Comparison of ENCODE assay signal across 9 mouse cellular contexts in the genomic region with DNA sequence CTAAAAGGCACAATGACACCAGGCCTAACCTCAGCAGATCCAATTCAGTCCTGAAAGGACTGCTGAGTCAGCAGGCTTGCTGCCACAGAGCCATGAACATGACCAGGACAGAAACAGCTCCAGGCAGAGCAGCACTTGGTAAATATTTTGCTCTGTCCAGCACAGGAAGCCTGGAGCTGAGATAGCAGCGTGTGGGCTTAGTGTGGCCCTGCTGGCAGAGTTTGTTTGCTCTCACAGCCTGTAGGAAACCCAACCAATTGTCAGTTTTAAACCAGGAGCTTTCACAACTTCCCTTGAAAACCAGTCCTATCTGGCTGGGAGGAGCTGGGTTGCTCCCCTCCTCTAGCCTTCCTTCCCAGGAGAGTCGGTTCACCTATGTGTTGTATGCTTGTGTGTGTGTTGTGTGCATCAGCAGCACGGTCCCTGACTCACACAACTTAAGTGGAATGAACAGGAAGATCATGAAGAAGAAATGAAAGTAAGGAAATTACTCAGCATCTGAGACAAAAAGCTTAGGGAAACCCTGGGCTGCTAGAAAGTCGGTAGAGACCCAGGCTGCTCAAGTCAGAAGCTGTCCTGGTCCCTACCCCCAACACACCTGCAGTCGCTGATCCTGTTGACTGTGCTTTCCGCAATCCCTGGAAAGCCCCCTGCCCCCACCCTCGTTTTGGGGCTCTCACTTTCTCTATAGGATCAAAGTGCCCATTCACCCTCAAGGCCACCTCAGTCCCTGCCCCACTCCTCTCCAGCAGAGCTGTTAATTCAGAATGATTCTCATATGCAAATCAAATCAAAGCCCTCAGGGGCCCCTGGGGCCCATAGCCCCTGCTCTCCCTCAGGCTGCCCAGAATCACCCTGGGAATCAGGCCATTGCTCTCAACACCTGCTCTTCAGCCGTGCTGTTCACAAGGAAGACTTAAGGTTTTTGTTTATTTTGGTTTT. TPM values are rescaled to one million over a fixed set of nuclear protein-coding genes. Genes with fewer than 3 reads are reported as not detected.
DNase-seq lines count a peak whose midpoint lies in the region; ATAC-seq and TF ChIP-seq lines count a peak whose summit lies in the region.
"Had no signal": no experiment of that assay in that cellular context is flagged by ENCODE, and none has a peak within 500 bp of the region (broad histone marks: within the 10 kb centered on the region; RNA-seq: fewer than 3 reads in every experiment).

No protein-coding gene starts in this region.

- peak; percentile 29 for DNase-seq in urinary bladder, postnatal 14 days (ENCODE audit: low spot score)
- no peak for DNase-seq in urinary bladder, adult 2 months (ENCODE audit: low spot score)
- peak; percentile 36 for DNase-seq in retina, embryonic 14.5 days (ENCODE audit: low spot score)
- DNase-seq in cerebellum, adult 11 months = no peak
- no peak for DNase-seq in left cerebral cortex, adult 2 months (ENCODE audit: extremely low spot score in 1 of 2, low spot score in 2 of 2)

- 9% methylated on average over 8 of the region's 8 CpGs for WGBS in embryonic facial prominence, embryonic 15.5 days
- WGBS in liver, embryonic 12.5 days (ENCODE audit: insufficient replicate concordance) = 12% methylated on average over 8 of the region's 8 CpGs

- H3K36me3 ChIP-seq in embryonic facial prominence, embryonic 15.5 days = no peaks in the 10 kb centered on the region
- H3K36me3 ChIP-seq in liver, embryonic 12.5 days = no peaks in the 10 kb centered on the region

- intact Hi-C loops in left cerebral cortex, adult 2 months (cut with DNase I) = no loop called here

- no peak for TF ChIP-seq CTCF in left cerebral cortex, adult 2 months (IDR thresholded peaks at IDR 0.05)

- H3K9me3 ChIP-seq in embryonic facial prominence, embryonic 15.5 days (replicated peaks) = no peaks in the 10 kb centered on the region
- H3K9me3 ChIP-seq in liver, embryonic 12.5 days (replicated peaks) = no peaks in the 10 kb centered on the region

- H3K4me3 ChIP-seq in embryonic facial prominence, embryonic 15.5 days (replicated peaks) = no peak overlapping the region
- peak overlapping the region; percentile 19; the same call in 1 of the 2 replicates for H3K4me3 ChIP-seq in liver, embryonic 12.5 days
- H3K4me3 ChIP-seq in left cerebral cortex, adult 2 months = no peak overlapping the region
- H3K4me3 ChIP-seq: erythroblast, embryonic 14.5 days had no signal

- H3K4me1 ChIP-seq in embryonic facial prominence, embryonic 15.5 days = 0 out of 2 replicates have a peak, but pooled peaks cover 4% of the 10 kb centered on the region
- H3K4me1 ChIP-seq in liver, embryonic 12.5 days = peaks cover 54% of the 10 kb centered on the region

- no peaks in the 10 kb centered on the region for H3K27me3 ChIP-seq in embryonic facial prominence, embryonic 15.5 days
- H3K27me3 ChIP-seq in liver, embryonic 12.5 days (replicated peaks) = no peaks in the 10 kb centered on the region

- peak; percentile 29; the same call in 1 of the 2 replicates for ATAC-seq in embryonic facial prominence, embryonic 15.5 days (ENCODE audit: insufficient number of reproducible peaks, low FRiP score, low TSS enrichment, low read depth)
- ATAC-seq in hematopoietic stem cell, adult 5-6 weeks (replicated peaks in 1 of 2; ENCODE audit: insufficient read depth in 1 of 2, low FRiP score in 2 of 2, low TSS enrichment in 1 of 2, low read depth in 1 of 2, poor library complexity in 2 of 2, severe bottlenecking in 2 of 2) = peak; percentile 72 to 77
- peak; percentile 76 for ATAC-seq in liver, embryonic 12.5 days

- no peak overlapping the region for H3K9ac ChIP-seq in embryonic facial prominence, embryonic 15.5 days
- peak overlapping the region; percentile 29; the same call in 1 of the 2 replicates for H3K9ac ChIP-seq in liver, embryonic 12.5 days

- no peak overlapping the region for H3K4me2 ChIP-seq in embryonic facial prominence, embryonic 15.5 days (replicated peaks)
- peak overlapping the region; percentile 53 for H3K4me2 ChIP-seq in liver, embryonic 12.5 days

- H3K27ac ChIP-seq in embryonic facial prominence, embryonic 15.5 days (replicated peaks) = 0 out of 2 replicates have a peak overlapping the region, but pooled peaks have one; percentile 5
- H3K27ac ChIP-seq in liver, embryonic 12.5 days = peak overlapping the region; percentile 83
- no peak overlapping the region for H3K27ac ChIP-seq in left cerebral cortex, adult 2 months

RNA-seq across cellular contexts. Expression of gene Eloa, which starts 9.7 kb away (rescaled TPM):
- polyA plus RNA-seq in urinary bladder, adult 2 months (2012; rRNA removed) = 25.2 and 28.1 TPM in 2 replicates
- polyA plus RNA-seq in embryonic facial prominence, embryonic 15.5 days (2015; fragmentation: Nextera tagmentation; extraction: Ambion mirVana) = 43.0 and 44.8 TPM in 2 replicates
- total RNA-seq in hematopoietic stem cell, adult 5-6 weeks (2017) = 43.3 and 49.1 TPM in 2 replicates
- 38.2 and 39.4 TPM in 2 replicates for polyA plus RNA-seq in liver, embryonic 12.5 days (2016; fragmentation: Nextera tagmentation; extraction: Ambion mirVana)
- 10 to 100 TPM; 25.7 to 26.8 TPM for total RNA-seq in left cerebral cortex, adult 2 months (2021)

RNA-seq across cellular contexts. Expression of gene Rpl11, which starts 22.0 kb away (rescaled TPM):
- polyA plus RNA-seq in urinary bladder, adult 2 months (2012; rRNA removed) = 979 and 1,127 TPM in 2 replicates
- polyA plus RNA-seq in embryonic facial prominence, embryonic 15.5 days (2015; fragmentation: Nextera tagmentation; extraction: Ambion mirVana) = 427 and 463 TPM in 2 replicates
- total RNA-seq in hematopoietic stem cell, adult 5-6 weeks (2017) = 829 and 1,291 TPM in 2 replicates
- 350 and 362 TPM in 2 replicates for polyA plus RNA-seq in liver, embryonic 12.5 days (2016; fragmentation: Nextera tagmentation; extraction: Ambion mirVana)
- total RNA-seq in left cerebral cortex, adult 2 months (2021) = 100 to 1,000 TPM; 271 to 308 TPM

RNA-seq across cellular contexts. Expression of gene Pithd1, which starts 44.2 kb away (rescaled TPM):
- 41.4 and 46.9 TPM in 2 replicates for polyA plus RNA-seq in urinary bladder, adult 2 months (2012; rRNA removed)
- polyA plus RNA-seq in embryonic facial prominence, embryonic 15.5 days (2015; fragmentation: Nextera tagmentation; extraction: Ambion mirVana) = 52.7 and 56.7 TPM in 2 replicates
- total RNA-seq in hematopoietic stem cell, adult 5-6 weeks (2017) = 24.1 and 63.2 TPM in 2 replicates
- 115 and 121 TPM in 2 replicates for polyA plus RNA-seq in liver, embryonic 12.5 days (2016; fragmentation: Nextera tagmentation; extraction: Ambion mirVana)
- 10 to 100 TPM; 75.9 to 95.0 TPM for total RNA-seq in left cerebral cortex, adult 2 months (2021)

RNA-seq across cellular contexts. Expression of gene Lypla2, which starts 58.8 kb away (rescaled TPM):
- 55.2 and 63.6 TPM in 2 replicates for polyA plus RNA-seq in urinary bladder, adult 2 months (2012; rRNA removed)
- 119 and 126 TPM in 2 replicates for polyA plus RNA-seq in embryonic facial prominence, embryonic 15.5 days (2015; fragmentation: Nextera tagmentation; extraction: Ambion mirVana)
- 10.8 and 19.3 TPM in 2 replicates for total RNA-seq in hematopoietic stem cell, adult 5-6 weeks (2017)
- 59.5 and 61.7 TPM in 2 replicates for polyA plus RNA-seq in liver, embryonic 12.5 days (2016; fragmentation: Nextera tagmentation; extraction: Ambion mirVana)
- 10 to 100 TPM; 92.9 to 96.7 TPM for total RNA-seq in left cerebral cortex, adult 2 months (2021)

Comparison
In these comparisons a context has a peak if more than half of its experiments do, and no peak if none do; other contexts are left out.
1. DNase-seq: peak in urinary bladder, postnatal 14 days (single experiment) and retina, embryonic 14.5 days (single experiment); none in urinary bladder, adult 2 months (single experiment), cerebellum, adult 11 months (single experiment) and left cerebral cortex, adult 2 months (0 of 2).
2. Peak in every context shown above with its lines, with median percentiles within 50 percentile points of each other: ATAC-seq.